Mouse (Mus musculus) neutrophil, adult 5-6 weeks (primary cell): ENCODE measurements around the gene Ptp4a2. TPM values are rescaled to one million over a fixed set of nuclear protein-coding genes. Genes with fewer than 3 reads are reported as not detected.

Source experiments
- ATAC-seq: fragments of 151-379, 151-347 bp; 2 replicates; pipeline ENCODE4 v1.8.0; 2017; ENCODE audit warnings: mild to moderate bottlenecking, moderate TSS enrichment; ENCODE audit not compliant: insufficient number of reproducible peaks, poor library complexity, low FRiP score, severe bottlenecking; ENCODE audit errors: extremely low read depth
- total RNA-seq: library from RNA; stranded (forward); fragments of 200-1000 nt; gene quantifications from 2 replicates; pipeline ENCODE4 v1.2.3, GENCODE M21; 2017

Ptp4a2 gene
- total RNA-seq, 1 experiment from 2014 or later, result 348 TPM

- no peak for ATAC-seq
Observed at GRCm38 (mm10) chr4:129795151-129795860, 15.7 kb upstream of the Ptp4a2 start.

GRCm38 (mm10) chr4:129795861-129796260, 15.2 kb upstream of the Ptp4a2 start:
- no peak for ATAC-seq

- no peak for ATAC-seq
Observed at GRCm38 (mm10) chr4:129797985-129798384, 13.0 kb upstream of the Ptp4a2 start.

GRCm38 (mm10) chr4:129803368-129803767, 7.7 kb upstream of the Ptp4a2 start:
- ATAC-seq, result peak; percentile 41; the same call in 1 of the 2 replicates

- ATAC-seq, result no peak
Observed at GRCm38 (mm10) chr4:129805059-129805458, 6.0 kb upstream of the Ptp4a2 start.

GRCm38 (mm10) chr4:129811605-129812468, 818 bp downstream of the Ptp4a2 start:
- no peak for ATAC-seq

- no peak for ATAC-seq
Observed at GRCm38 (mm10) chr4:129817591-129817990, 6.6 kb downstream of the Ptp4a2 start.

GRCm38 (mm10) chr4:129818506-129819195, 7.6 kb downstream of the Ptp4a2 start:
- no peak for ATAC-seq

GRCm38 (mm10) chr4:129819712-129820336, 8.8 kb downstream of the Ptp4a2 start:
- peak; percentile 90 for ATAC-seq

- ATAC-seq, result peak; percentile 40
Observed at GRCm38 (mm10) chr4:129820417-129821086, 9.5 kb downstream of the Ptp4a2 start.

- no peak for ATAC-seq
Observed at GRCm38 (mm10) chr4:129821087-129821616, 10.1 kb downstream of the Ptp4a2 start.

GRCm38 (mm10) chr4:129822324-129822723, 11.3 kb downstream of the Ptp4a2 start:
- no peak for ATAC-seq

GRCm38 (mm10) chr4:129823216-129823810, 12.3 kb downstream of the Ptp4a2 start:
- ATAC-seq, result no peak

GRCm38 (mm10) chr4:129827611-129828010, 16.6 kb downstream of the Ptp4a2 start:
- ATAC-seq, result no peak

- no peak for ATAC-seq
Observed at GRCm38 (mm10) chr4:129828081-129828480, 17.1 kb downstream of the Ptp4a2 start.

GRCm38 (mm10) chr4:129829799-129830198, 18.8 kb downstream of the Ptp4a2 start:
- ATAC-seq, result no peak

GRCm38 (mm10) chr4:129830343-129830944, 19.4 kb downstream of the Ptp4a2 start:
- no peak for ATAC-seq

- no peak for ATAC-seq
Observed at GRCm38 (mm10) chr4:129834581-129834980, 23.6 kb downstream of the Ptp4a2 start.
